Mouse (Mus musculus): ENCODE results near the gene Xndc1.

GRCm38 (mm10) chr7:102034904-102035303 lies 30.4 kb upstream of the Xndc1 start:
- TF ChIP-seq POLR2A (IDR thresholded peaks at IDR 0.05; ENCODE audit: borderline replicate concordance, low read depth, low read length) (no peak), CTCF (IDR thresholded peaks at IDR 0.05; ENCODE audit: low read depth, low read length) (no peak)
